Mouse (Mus musculus): Measurements from ENCODE around the gene Ssc4d. TPM values are rescaled to one million over a fixed set of nuclear protein-coding genes. Genes with fewer than 3 reads are reported as not detected.
A peak's percentile ranks its signal among the peaks of the same experiment; 100 is the strongest.

Ssc4d gene
- polyA plus RNA-seq, 1 experiment from 2014 or later = 0.93 TPM

GRCm38 (mm10) chr5:135968781-135969180 lies 5.5 kb downstream of the Ssc4d start:
- no peak for ATAC-seq (replicated peaks; ENCODE audit: insufficient number of reproducible peaks, low FRiP score, low TSS enrichment)
- Histone ChIP-seq H3K27ac (ENCODE audit: low read depth, low read length) (no peak overlapping the region), H3K9ac (ENCODE audit: low read depth, low read length) (no peak overlapping the region), H3K4me3 (ENCODE audit: low read depth, low read length) (no peak overlapping the region), H3K27me3 (ENCODE audit: control insufficient read depth, insufficient read depth, low read length) (0 out of 2 replicates have a peak, but pooled peaks cover 5% of the 10 kb centered on the region), H3K36me3 (ENCODE audit: control insufficient read depth, insufficient read depth, low read length) (no peaks in the 10 kb centered on the region), H3K9me3 (replicated peaks; ENCODE audit: control insufficient read depth, low read length) (no peaks in the 10 kb centered on the region), H3K4me2 (no peak overlapping the region), H3K4me1 (ENCODE audit: control insufficient read depth, insufficient read depth, low read length) (peaks cover 5% of the 10 kb centered on the region; the same call in 1 of the 2 replicates)
- WGBS (ENCODE audit: insufficient replicate concordance) = 58% methylated on average over 1 of the region's 1 CpGs

- ATAC-seq (replicated peaks; ENCODE audit: insufficient number of reproducible peaks, low FRiP score, low TSS enrichment) = no peak
- no peak overlapping the region for H3K27ac ChIP-seq (ENCODE audit: low read depth, low read length)
- no peak overlapping the region for H3K4me3 ChIP-seq (ENCODE audit: low read depth, low read length)
- H3K9me3 ChIP-seq (replicated peaks; ENCODE audit: control insufficient read depth, low read length) = no peaks in the 10 kb centered on the region
- peaks cover 11% of the 10 kb centered on the region; the same call in 1 of the 2 replicates for H3K4me1 ChIP-seq (ENCODE audit: control insufficient read depth, insufficient read depth, low read length)
- no peak overlapping the region for H3K4me2 ChIP-seq
- WGBS (ENCODE audit: insufficient replicate concordance) = 49% methylated on average over 9 of the region's 9 CpGs
- 0 out of 2 replicates have a peak, but pooled peaks cover 5% of the 10 kb centered on the region for H3K27me3 ChIP-seq (ENCODE audit: control insufficient read depth, insufficient read depth, low read length)
- no peaks in the 10 kb centered on the region for H3K36me3 ChIP-seq (ENCODE audit: control insufficient read depth, insufficient read depth, low read length)
- no peak overlapping the region for H3K9ac ChIP-seq (ENCODE audit: low read depth, low read length)
These were observed 7.5 kb downstream of the Ssc4d start for GRCm38 (mm10) chr5:135966866-135967265.

GRCm38 (mm10) chr5:135965501-135965930 lies 8.8 kb downstream of the Ssc4d start:
- 11% methylated on average over 24 of the region's 24 CpGs for WGBS (ENCODE audit: insufficient replicate concordance)
- H3K36me3 ChIP-seq (ENCODE audit: control insufficient read depth, insufficient read depth, low read length) = no peaks in the 10 kb centered on the region
- 0 out of 2 replicates have a peak overlapping the region, but pooled peaks have one; percentile 10 for H3K9ac ChIP-seq (ENCODE audit: low read depth, low read length)
- no peak for ATAC-seq (replicated peaks; ENCODE audit: insufficient number of reproducible peaks, low FRiP score, low TSS enrichment)
- H3K27ac ChIP-seq (ENCODE audit: low read depth, low read length) = no peak overlapping the region
- no peaks in the 10 kb centered on the region for H3K9me3 ChIP-seq (replicated peaks; ENCODE audit: control insufficient read depth, low read length)
- H3K4me3 ChIP-seq (ENCODE audit: low read depth, low read length) = peak overlapping the region; percentile 25; the same call in 1 of the 2 replicates
- peaks cover 12% of the 10 kb centered on the region; the same call in 1 of the 2 replicates for H3K4me1 ChIP-seq (ENCODE audit: control insufficient read depth, insufficient read depth, low read length)
- 0 out of 2 replicates have a peak, but pooled peaks cover 5% of the 10 kb centered on the region for H3K27me3 ChIP-seq (ENCODE audit: control insufficient read depth, insufficient read depth, low read length)
- peak overlapping the region; percentile 61 for H3K4me2 ChIP-seq

GRCm38 (mm10) chr5:135963280-135963627 lies 11.1 kb downstream of the Ssc4d start:
- peak overlapping the region; percentile 95 for H3K27ac ChIP-seq (ENCODE audit: low read depth, low read length)
- H3K9me3 ChIP-seq (replicated peaks; ENCODE audit: control insufficient read depth, low read length) = no peaks in the 10 kb centered on the region
- H3K4me3 ChIP-seq (ENCODE audit: low read depth, low read length) = peak overlapping the region; percentile 63
- no peak for ATAC-seq (replicated peaks; ENCODE audit: insufficient number of reproducible peaks, low FRiP score, low TSS enrichment)
- WGBS (ENCODE audit: insufficient replicate concordance) = 2% methylated on average over 6 of the region's 6 CpGs
- peak overlapping the region; percentile 98 for H3K4me2 ChIP-seq
- H3K9ac ChIP-seq (ENCODE audit: low read depth, low read length) = peak overlapping the region; percentile 92
- H3K4me1 ChIP-seq (ENCODE audit: control insufficient read depth, insufficient read depth, low read length) = peaks cover 12% of the 10 kb centered on the region; the same call in 1 of the 2 replicates
- H3K36me3 ChIP-seq (ENCODE audit: control insufficient read depth, insufficient read depth, low read length) = no peaks in the 10 kb centered on the region
- 0 out of 2 replicates have a peak, but pooled peaks cover 5% of the 10 kb centered on the region for H3K27me3 ChIP-seq (ENCODE audit: control insufficient read depth, insufficient read depth, low read length)

GRCm38 (mm10) chr5:135962492-135963279 lies 11.6 kb downstream of the Ssc4d start:
- WGBS (ENCODE audit: insufficient replicate concordance) = under 1% methylated on average over 64 of the region's 64 CpGs
- ATAC-seq (replicated peaks; ENCODE audit: insufficient number of reproducible peaks, low FRiP score, low TSS enrichment) = peak; percentile 96
- Histone ChIP-seq H3K4me1 (ENCODE audit: control insufficient read depth, insufficient read depth, low read length) (peaks cover 12% of the 10 kb centered on the region; the same call in 1 of the 2 replicates), H3K27ac (ENCODE audit: low read depth, low read length) (peak overlapping the region; percentile 95), H3K9ac (ENCODE audit: low read depth, low read length) (peak overlapping the region; percentile 92), H3K4me3 (ENCODE audit: low read depth, low read length) (peak overlapping the region; percentile 63), H3K27me3 (ENCODE audit: control insufficient read depth, insufficient read depth, low read length) (0 out of 2 replicates have a peak, but pooled peaks cover 5% of the 10 kb centered on the region), H3K36me3 (ENCODE audit: control insufficient read depth, insufficient read depth, low read length) (no peaks in the 10 kb centered on the region), H3K9me3 (replicated peaks; ENCODE audit: control insufficient read depth, low read length) (no peaks in the 10 kb centered on the region), H3K4me2 (peak overlapping the region; percentile 98)

GRCm38 (mm10) chr5:135962125-135962491 lies 12.2 kb downstream of the Ssc4d start:
- Histone ChIP-seq H3K36me3 (ENCODE audit: control insufficient read depth, insufficient read depth, low read length) (no peaks in the 10 kb centered on the region), H3K27ac (ENCODE audit: low read depth, low read length) (peak overlapping the region; percentile 95), H3K9ac (ENCODE audit: low read depth, low read length) (peak overlapping the region; percentile 60), H3K27me3 (ENCODE audit: control insufficient read depth, insufficient read depth, low read length) (0 out of 2 replicates have a peak, but pooled peaks cover 5% of the 10 kb centered on the region), H3K4me3 (ENCODE audit: low read depth, low read length) (peak overlapping the region; percentile 63), H3K4me2 (peak overlapping the region; percentile 98), H3K4me1 (ENCODE audit: control insufficient read depth, insufficient read depth, low read length) (peaks cover 14% of the 10 kb centered on the region), H3K9me3 (replicated peaks; ENCODE audit: control insufficient read depth, low read length) (no peaks in the 10 kb centered on the region)
- WGBS (ENCODE audit: insufficient replicate concordance) = 0% methylated on average over 11 of the region's 11 CpGs
- ATAC-seq (replicated peaks; ENCODE audit: insufficient number of reproducible peaks, low FRiP score, low TSS enrichment) = no peak; the same call in 1 of the 2 replicates

- ATAC-seq (replicated peaks; ENCODE audit: insufficient number of reproducible peaks, low FRiP score, low TSS enrichment) = no peak
- no peak overlapping the region for H3K4me3 ChIP-seq (ENCODE audit: low read depth, low read length)
- no peak overlapping the region for H3K9ac ChIP-seq (ENCODE audit: low read depth, low read length)
- H3K4me2 ChIP-seq = peak overlapping the region; percentile 98; the same call in 1 of the 2 replicates
- H3K27me3 ChIP-seq (ENCODE audit: control insufficient read depth, insufficient read depth, low read length) = 0 out of 2 replicates have a peak, but pooled peaks cover 5% of the 10 kb centered on the region
- H3K36me3 ChIP-seq (ENCODE audit: control insufficient read depth, insufficient read depth, low read length) = no peaks in the 10 kb centered on the region
- 94% methylated on average over 15 of the region's 15 CpGs for WGBS (ENCODE audit: insufficient replicate concordance)
- H3K4me1 ChIP-seq (ENCODE audit: control insufficient read depth, insufficient read depth, low read length) = peaks cover 16% of the 10 kb centered on the region
- no peaks in the 10 kb centered on the region for H3K9me3 ChIP-seq (replicated peaks; ENCODE audit: control insufficient read depth, low read length)
- peak overlapping the region; percentile 95; the same call in 1 of the 2 replicates for H3K27ac ChIP-seq (ENCODE audit: low read depth, low read length)
These were observed 13.3 kb downstream of the Ssc4d start for GRCm38 (mm10) chr5:135960909-135961635.

- Histone ChIP-seq H3K9me3 (replicated peaks; ENCODE audit: control insufficient read depth, low read length) (no peaks in the 10 kb centered on the region), H3K27ac (ENCODE audit: low read depth, low read length) (no peak overlapping the region), H3K4me3 (ENCODE audit: low read depth, low read length) (no peak overlapping the region), H3K9ac (ENCODE audit: low read depth, low read length) (no peak overlapping the region), H3K4me1 (ENCODE audit: control insufficient read depth, insufficient read depth, low read length) (peaks cover 11% of the 10 kb centered on the region), H3K4me2 (no peak overlapping the region), H3K27me3 (ENCODE audit: control insufficient read depth, insufficient read depth, low read length) (no peaks in the 10 kb centered on the region), H3K36me3 (ENCODE audit: control insufficient read depth, insufficient read depth, low read length) (no peaks in the 10 kb centered on the region)
- 89% methylated on average over 7 of the region's 7 CpGs for WGBS (ENCODE audit: insufficient replicate concordance)
- ATAC-seq (replicated peaks; ENCODE audit: insufficient number of reproducible peaks, low FRiP score, low TSS enrichment) = no peak
These were observed 14.4 kb downstream of the Ssc4d start for GRCm38 (mm10) chr5:135959911-135960310.

All from heart, embryonic 11.5 days (tissue).